Mouse (Mus musculus) ES-E14 (cell line): ENCODE measurements around the gene Xrcc1. TPM values are rescaled to one million over a fixed set of nuclear protein-coding genes. Genes with fewer than 3 reads are reported as not detected.

ENCODE experiments used
- DNase-seq: peaks from one replicate; pipeline ENCODE4 v3.0.0-alpha.2; 2013; ENCODE audit warnings: low read depth, low spot score
- H3K27ac ChIP-seq: 2 replicates; pipeline ENCODE4 v1.5.1; 2012; ENCODE audit warnings: low read depth, mild to moderate bottlenecking, low read length, moderate library complexity, mixed read lengths; ENCODE audit not compliant: poor library complexity, insufficient read depth, severe bottlenecking
- H3K36me3 ChIP-seq: 2 replicates; pipeline ENCODE4 v1.6.1; 2012; ENCODE audit warnings: mild to moderate bottlenecking, low read length, moderate library complexity, mixed read lengths; ENCODE audit not compliant: control insufficient read depth, poor library complexity, insufficient read depth, severe bottlenecking
- H3K4me1 ChIP-seq, 2 experiments: fragments of 150-350 bp in 1 of 2; sonication (generic) in 1 of 2; 2 replicates each; pipeline ENCODE4 v1.6.1; 2012; ENCODE audit warnings: low read length in 2 of 2, mild to moderate bottlenecking in 1 of 2, mixed read lengths in 1 of 2; ENCODE audit not compliant: control insufficient read depth in 2 of 2, insufficient read depth in 2 of 2, poor library complexity in 1 of 2
- H3K4me3 ChIP-seq, 2 experiments: fragments of 150-350 bp in 1 of 2; sonication (generic) in 1 of 2; 2 replicates each; pipeline ENCODE4 v1.5.1; 2012; ENCODE audit warnings: low read length in 2 of 2, low read depth in 1 of 2, mild to moderate bottlenecking in 1 of 2, mixed read lengths in 1 of 2; ENCODE audit not compliant: insufficient read depth in 1 of 2, poor library complexity in 1 of 2, severe bottlenecking in 1 of 2
- H3K9ac ChIP-seq: 2 replicates; pipeline ENCODE4 v1.6.1; 2012; ENCODE audit warnings: low read depth, mild to moderate bottlenecking, low read length, mixed read lengths; ENCODE audit not compliant: poor library complexity, insufficient read depth, severe bottlenecking
- H3K9me3 ChIP-seq: fragments of 150-350 bp; sonication (generic); 2 replicates; pipeline ENCODE4 v1.6.1; 2012; ENCODE audit warnings: low read depth, mild to moderate bottlenecking, low read length; ENCODE audit not compliant: control insufficient read depth, insufficient read depth
- CHD2 ChIP-seq: IDR thresholded peaks from 2 replicates; pipeline ENCODE4 v1.6.1; 2014; ENCODE audit warnings: mild to moderate bottlenecking, low read depth, low read length, inconsistent platforms
- HCFC1 ChIP-seq: IDR thresholded peaks from 2 replicates; pipeline ENCODE4 v1.6.1; 2012; ENCODE audit warnings: low read length, inconsistent platforms, borderline replicate concordance; ENCODE audit not compliant: insufficient read depth
- MAFK ChIP-seq: IDR thresholded peaks from 2 replicates; pipeline ENCODE4 v1.6.1; 2014; ENCODE audit warnings: mild to moderate bottlenecking, low read depth, low read length, inconsistent platforms; ENCODE audit not compliant: insufficient read depth
- ZC3H11A ChIP-seq: IDR thresholded peaks from 2 replicates; pipeline ENCODE4 v1.6.1; 2012; ENCODE audit warnings: low read depth, mild to moderate bottlenecking, inconsistent platforms, low read length, borderline replicate concordance
- ZNF384 ChIP-seq: IDR thresholded peaks from 2 replicates; pipeline ENCODE4 v1.6.1; 2012; ENCODE audit warnings: low read depth, low read length, inconsistent platforms
- in situ Hi-C, 2 experiments: fragments of 600-800 bp; cut with MboI; formaldehyde crosslinking; loops; one replicate each; pipeline ENCODE4 v1.15.1; 2025; ENCODE audit warnings: low sequenced_read_pairs in 2 of 2, inconsistent platforms in 1 of 2; ENCODE audit not compliant: unreplicated experiment in 2 of 2
- total RNA-seq: library from RNA; depleted of rRNA; stranded (reverse); fragments of 300-350 nt; gene quantifications from 2 replicates; pipeline ENCODE4 v1.2.3, GENCODE M21; 2012

Xrcc1 gene
- total RNA-seq, 1 experiment: 69.7 TPM

DNA sequence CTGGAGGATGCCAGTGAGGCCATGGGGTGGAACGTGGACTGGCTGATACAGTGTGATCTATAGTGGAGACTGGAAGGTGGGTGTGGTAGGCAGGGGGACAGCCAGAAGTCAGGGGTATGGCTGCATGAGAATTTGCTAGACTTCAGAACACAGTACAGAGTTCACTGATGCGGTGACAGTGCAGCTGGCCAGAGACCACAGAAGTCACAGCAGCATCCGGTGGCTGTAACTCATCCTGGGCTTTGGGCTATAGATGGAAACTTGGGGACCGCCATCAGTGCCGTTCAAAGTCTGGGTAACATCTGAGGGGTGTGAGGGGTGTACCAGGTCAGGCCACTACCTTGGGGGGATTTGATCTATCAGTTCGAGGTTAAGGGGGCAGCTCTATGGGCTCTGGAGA, 22.4 kb upstream of the Xrcc1 start:
- Histone ChIP-seq H3K27ac (no peak overlapping the region), H3K9ac (no peak overlapping the region), H3K4me1 (peaks cover 3 to 7% of the 10 kb centered on the region in 2 experiments; a peak in 3 of 4 replicates), H3K36me3 (no peaks in the 10 kb centered on the region), H3K4me3 (no peak overlapping the region), H3K9me3 (no peaks in the 10 kb centered on the region)
- in situ Hi-C loops: loop anchor here in 1 of 2 experiments (25.0 kb wide), 1 partner anchor 111 kb away; no protein-coding TSS in a partner anchor
- no peak for DNase-seq
- no peak for TF ChIP-seq CHD2
- TF ChIP-seq ZNF384: no peak
- no peak for TF ChIP-seq ZC3H11A

GRCm38 (mm10) chr7:24524978-24525377, 21.1 kb upstream of the Xrcc1 start:
- H3K4me3 ChIP-seq: no peak overlapping the region
- DNase-seq: no peak
- TF ChIP-seq MAFK: no peak
- TF ChIP-seq ZC3H11A: no peak
- TF ChIP-seq HCFC1: no peak
- TF ChIP-seq ZNF384: no peak
- TF ChIP-seq CHD2: no peak
- H3K36me3 ChIP-seq: no peaks in the 10 kb centered on the region
- in situ Hi-C loops: loop anchor here in 1 of 2 experiments (25.0 kb wide), 1 partner anchor 113 kb away; no protein-coding TSS in a partner anchor
- no peak overlapping the region for H3K9ac ChIP-seq
- no peak overlapping the region for H3K27ac ChIP-seq
- H3K4me1 ChIP-seq: peaks cover 0 to 5% of the 10 kb centered on the region in 2 experiments; a peak in 1 of 4 replicates
- no peaks in the 10 kb centered on the region for H3K9me3 ChIP-seq

- no peak for DNase-seq
- Histone ChIP-seq H3K4me3 (no peak overlapping the region), H3K9me3 (no peaks in the 10 kb centered on the region), H3K9ac (no peak overlapping the region), H3K4me1 (0 out of 4 replicates have a peak, but pooled peaks cover 0 to 2% of the 10 kb centered on the region in 2 experiments), H3K27ac (no peak overlapping the region), H3K36me3 (no peaks in the 10 kb centered on the region)
- no peak for TF ChIP-seq ZNF384
- no peak for TF ChIP-seq MAFK
- TF ChIP-seq ZC3H11A: no peak
- TF ChIP-seq HCFC1: no peak
- no peak for TF ChIP-seq CHD2
- in situ Hi-C loops: no loop called here
Measured at GRCm38 (mm10) chr7:24525686-24526420, 20.2 kb upstream of the Xrcc1 start.

DNA sequence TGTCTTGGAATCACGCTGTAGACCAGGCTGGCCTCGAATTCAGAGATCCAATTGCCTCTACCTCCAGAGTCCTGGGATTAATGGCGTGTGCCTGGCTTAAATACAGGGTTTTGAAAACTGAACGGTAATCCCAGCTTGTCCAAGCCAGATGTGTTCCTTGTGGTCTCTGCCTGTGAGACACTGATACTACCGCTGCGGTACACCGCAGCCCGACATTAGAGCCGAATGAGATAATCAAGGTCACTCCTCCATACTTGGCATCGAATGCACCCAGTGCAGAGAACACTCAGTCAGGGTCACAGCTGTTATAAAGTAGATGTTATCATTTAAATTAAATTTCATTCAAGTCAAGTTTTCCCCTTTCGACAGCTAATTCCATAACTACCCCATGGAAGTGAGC, 17.2 kb upstream of the Xrcc1 start:
- no peaks in the 10 kb centered on the region for H3K36me3 ChIP-seq
- H3K27ac ChIP-seq: no peak overlapping the region
- no peaks in the 10 kb centered on the region for H3K9me3 ChIP-seq
- H3K4me3 ChIP-seq: no peak overlapping the region
- no peak overlapping the region for H3K9ac ChIP-seq
- in situ Hi-C loops: no loop called here
- H3K4me1 ChIP-seq: 0 out of 4 replicates have a peak, but pooled peaks cover 0 to 2% of the 10 kb centered on the region in 2 experiments
- TF ChIP-seq ZC3H11A (no peak), CHD2 (no peak), HCFC1 (no peak), MAFK (no peak), ZNF384 (no peak)
- DNase-seq: no peak
